Mouse (Mus musculus) mouse trophoblast stem cell (cell line): Measurements from ENCODE around the gene Nudt22.

ENCODE experiments used
- in situ Hi-C, 2 experiments: fragments of 300-500 bp; cut with MseI, MboI; formaldehyde crosslinking; loops; 2 replicates in 1 of 2; 3 replicates in 1 of 2; pipeline ENCODE4 v1.15.1; 2025

Nudt22 gene

GRCm38 (mm10) chr19:6977759-6978638, 17.9 kb downstream of the Nudt22 start:
- in situ Hi-C loops: no loop called here

- in situ Hi-C loops: no loop called here
Observed at GRCm38 (mm10) chr19:6975537-6976521, 20.1 kb downstream of the Nudt22 start, which contains the start of gene Plcb3. Plcb3 (minus strand) TSS chr19:6976470.

- in situ Hi-C loops: no loop called here
Observed at GRCm38 (mm10) chr19:6974211-6975205, 21.4 kb downstream of the Nudt22 start, which contains the start of gene Ppp1r14b. Ppp1r14b (plus strand) TSS chr19:6974968.

GRCm38 (mm10) chr19:6973581-6974190, 22.2 kb downstream of the Nudt22 start:
- in situ Hi-C loops: no loop called here

- in situ Hi-C loops: no loop called here
Observed at GRCm38 (mm10) chr19:6972247-6972917, 23.5 kb downstream of the Nudt22 start.

GRCm38 (mm10) chr19:6971644-6972043, 24.3 kb downstream of the Nudt22 start:
- in situ Hi-C loops: no loop called here

GRCm38 (mm10) chr19:6970460-6971085, 25.3 kb downstream of the Nudt22 start:
- in situ Hi-C loops: no loop called here

GRCm38 (mm10) chr19:6969665-6970381, 26.1 kb downstream of the Nudt22 start:
- in situ Hi-C loops: no loop called here

GRCm38 (mm10) chr19:6969291-6969664, 26.6 kb downstream of the Nudt22 start:
- in situ Hi-C loops: no loop called here

- in situ Hi-C loops: no loop called here
Observed at GRCm38 (mm10) chr19:6968491-6969271, 27.2 kb downstream of the Nudt22 start.

GRCm38 (mm10) chr19:6956461-6956860, 39.5 kb downstream of the Nudt22 start:
- in situ Hi-C loops: no loop called here

- in situ Hi-C loops: no loop called here
Observed at GRCm38 (mm10) chr19:6955424-6955823, 40.5 kb downstream of the Nudt22 start.

- in situ Hi-C loops: no loop called here
Observed at GRCm38 (mm10) chr19:6954046-6954445, 41.9 kb downstream of the Nudt22 start.

- in situ Hi-C loops: no loop called here
Observed at GRCm38 (mm10) chr19:6952712-6953037, 43.2 kb downstream of the Nudt22 start.

GRCm38 (mm10) chr19:6951994-6952711, 43.8 kb downstream of the Nudt22 start:
- in situ Hi-C loops: no loop called here

- in situ Hi-C loops: no loop called here
Observed at GRCm38 (mm10) chr19:6951381-6951968, 44.4 kb downstream of the Nudt22 start.

- in situ Hi-C loops: no loop called here
Observed at GRCm38 (mm10) chr19:6950613-6951153, 45.2 kb downstream of the Nudt22 start.
